Comparison of ENCODE assay signal across 36 mouse cellular contexts in genomic region chr4:140785217-140785616, GRCm38 (mm10). TPM values are rescaled to one million over a fixed set of nuclear protein-coding genes. Genes with fewer than 3 reads are reported as not detected.
"Had no signal": no experiment of that assay in that cellular context is flagged by ENCODE, and none has a peak within 500 bp of the region (broad histone marks: within the 10 kb centered on the region; RNA-seq: fewer than 3 reads in every experiment).

No protein-coding gene starts in this region.

- H3K27me3 ChIP-seq: embryonic facial prominence, embryonic 12.5 days; embryonic facial prominence, embryonic 13.5 days; embryonic facial prominence, embryonic 15.5 days; forebrain, embryonic 12.5 days; forebrain, embryonic 13.5 days; forebrain, embryonic 15.5 days had no signal

- H3K4me2 ChIP-seq: embryonic facial prominence, embryonic 12.5 days; embryonic facial prominence, embryonic 13.5 days; embryonic facial prominence, embryonic 15.5 days; forebrain, embryonic 12.5 days; forebrain, embryonic 13.5 days; forebrain, embryonic 15.5 days had no signal

- H3K36me3 ChIP-seq: embryonic facial prominence, embryonic 10.5 days; embryonic facial prominence, embryonic 12.5 days; embryonic facial prominence, embryonic 13.5 days; embryonic facial prominence, embryonic 15.5 days; forebrain, embryonic 10.5 days; forebrain, embryonic 12.5 days; forebrain, embryonic 15.5 days had no signal

- H3K27ac ChIP-seq: embryonic facial prominence, embryonic 10.5 days; embryonic facial prominence, embryonic 12.5 days; embryonic facial prominence, embryonic 13.5 days; embryonic facial prominence, embryonic 15.5 days; forebrain, embryonic 10.5 days; forebrain, embryonic 12.5 days; forebrain, embryonic 13.5 days; forebrain, embryonic 15.5 days; gastrocnemius, adult 2 months; heart, adult 2 months had no signal

- H3K9me3 ChIP-seq: embryonic facial prominence, embryonic 10.5 days; embryonic facial prominence, embryonic 12.5 days; embryonic facial prominence, embryonic 15.5 days; forebrain, embryonic 13.5 days; forebrain, embryonic 15.5 days had no signal

- H3K9ac ChIP-seq: embryonic facial prominence, embryonic 12.5 days; embryonic facial prominence, embryonic 13.5 days; embryonic facial prominence, embryonic 15.5 days; forebrain, embryonic 12.5 days; forebrain, embryonic 13.5 days; forebrain, embryonic 15.5 days; forebrain, postnatal 0 days had no signal

- H3K4me1 ChIP-seq: embryonic facial prominence, embryonic 12.5 days; embryonic facial prominence, embryonic 13.5 days; embryonic facial prominence, embryonic 15.5 days; forebrain, embryonic 10.5 days; forebrain, embryonic 12.5 days; forebrain, embryonic 13.5 days; forebrain, embryonic 15.5 days had no signal

- DNase-seq: cerebellum, adult 9-10 months; cerebellum, adult 9-11 months; cerebellum, postnatal 10 days; cerebellum, postnatal 14 days; cerebellum, postnatal 25 days; cerebellum, postnatal 36 days; embryo, embryonic 11 days; forebrain, postnatal 0 days; gastrocnemius, adult 2 months; gastrocnemius, postnatal 10 days; gastrocnemius, postnatal 14 days; gastrocnemius, postnatal 25 days; gastrocnemius, postnatal 36 days; heart, adult 11 months; heart, adult 18-20 months; heart, adult 2 months had no signal

- ATAC-seq: forebrain, embryonic 13.5 days; forebrain, embryonic 14.5 days; forebrain, embryonic 15.5 days; forebrain, embryonic 16.5 days; forebrain, postnatal 0 days had no signal

- H3K4me3 ChIP-seq: embryonic facial prominence, embryonic 10.5 days; embryonic facial prominence, embryonic 12.5 days; embryonic facial prominence, embryonic 13.5 days; embryonic facial prominence, embryonic 15.5 days; erythroblast, embryonic 14.5 days; forebrain, embryonic 10.5 days; forebrain, embryonic 12.5 days; forebrain, embryonic 13.5 days; forebrain, embryonic 15.5 days; gastrocnemius, adult 2 months; heart, adult 2 months had no signal

RNA-seq across cellular contexts. Expression of gene Padi4, which starts 11.2 kb away (rescaled TPM):
- total RNA-seq: forebrain, postnatal 0 days; gastrocnemius, adult 2 months; gastrocnemius, adult 8-10 months had no signal
- polyA plus RNA-seq: embryonic facial prominence, embryonic 12.5 days; embryonic facial prominence, embryonic 13.5 days; erythroblast, embryonic 14.5 days; forebrain, embryonic 14.5 days had no signal

RNA-seq across cellular contexts. Expression of gene Padi3, which starts 25.2 kb away (rescaled TPM):
- total RNA-seq: forebrain, postnatal 0 days had no signal
- polyA plus RNA-seq: cortical plate, adult 2 months; embryonic facial prominence, embryonic 11.5 days; erythroblast, embryonic 14.5 days; forebrain, embryonic 11.5 days; forebrain, embryonic 12.5 days; forebrain, embryonic 13.5 days; forebrain, embryonic 14.5 days; forebrain, embryonic 15.5 days; forebrain, embryonic 16.5 days; heart, adult 2 months had no signal

RNA-seq across cellular contexts. Expression of gene Padi6, which starts 42.8 kb away (rescaled TPM):
- total RNA-seq: common myeloid progenitor, adult 5-6 weeks; forebrain, postnatal 0 days; gastrocnemius, adult 18-20 months; gastrocnemius, adult 2 months; gastrocnemius, adult 8-10 months; gastrocnemius, postnatal 10 days; gastrocnemius, postnatal 14 days; gastrocnemius, postnatal 25 days; gastrocnemius, postnatal 36 days; granulocyte monocyte progenitor cell, adult 5-6 weeks; heart, adult 18-20 months; heart, adult 2 months; heart, adult 8-10 months had no signal
- polyA plus RNA-seq: embryonic facial prominence, embryonic 10.5 days; embryonic facial prominence, embryonic 11.5 days; embryonic facial prominence, embryonic 12.5 days; embryonic facial prominence, embryonic 13.5 days; embryonic facial prominence, embryonic 14.5 days; embryonic facial prominence, embryonic 15.5 days; erythroblast, embryonic 14.5 days; forebrain, embryonic 10.5 days; forebrain, embryonic 12.5 days; forebrain, embryonic 13.5 days; forebrain, embryonic 14.5 days; forebrain, embryonic 16.5 days; heart, adult 2 months had no signal
